Mouse (Mus musculus) neural tube, embryonic 15.5 days (tissue): ENCODE measurements around the gene Eef1g. TPM values are rescaled to one million over a fixed set of nuclear protein-coding genes. Genes with fewer than 3 reads are reported as not detected.
A peak's percentile ranks its signal among the peaks of the same experiment; 100 is the strongest.

Experiments used
- ATAC-seq: fragments of 200-750 bp; cut with Nextera tagmentation; 2 replicates; pipeline ENCODE4 v1.8.0; 2017; ENCODE audit warnings: mild to moderate bottlenecking, moderate TSS enrichment, moderate library complexity; ENCODE audit not compliant: low FRiP score
- H3K27ac ChIP-seq: fragments of 300-500 bp; sonication (generic); replicated peaks from 2 replicates; pipeline ENCODE4 v1.5.1; 2015; ENCODE audit warnings: mild to moderate bottlenecking, inconsistent platforms
- H3K27me3 ChIP-seq: fragments of 300-500 bp; sonication (generic); replicated peaks from 2 replicates; pipeline ENCODE4 v1.6.1; 2015; ENCODE audit warnings: inconsistent platforms
- H3K36me3 ChIP-seq: fragments of 300-500 bp; sonication (generic); 2 replicates; pipeline ENCODE4 v1.6.1; 2015; ENCODE audit warnings: inconsistent platforms
- H3K4me1 ChIP-seq: fragments of 300-500 bp; sonication (generic); 2 replicates; pipeline ENCODE4 v1.6.1; 2015; ENCODE audit warnings: inconsistent platforms
- H3K4me2 ChIP-seq: fragments of 300-500 bp; sonication (generic); 2 replicates; pipeline ENCODE4 v1.6.1; 2015; ENCODE audit warnings: inconsistent platforms, mild to moderate bottlenecking, moderate library complexity
- H3K4me3 ChIP-seq: fragments of 300-500 bp; sonication (generic); replicated peaks from 2 replicates; pipeline ENCODE4 v1.5.1; 2015; ENCODE audit warnings: mild to moderate bottlenecking, inconsistent platforms
- H3K9ac ChIP-seq: fragments of 300-500 bp; sonication (generic); replicated peaks from 2 replicates; pipeline ENCODE4 v1.6.1; 2015; ENCODE audit warnings: mild to moderate bottlenecking, inconsistent platforms
- H3K9me3 ChIP-seq: fragments of 300-500 bp; sonication (generic); replicated peaks from 2 replicates; pipeline ENCODE4 v1.6.1; 2016; ENCODE audit warnings: inconsistent platforms
- WGBS: fragments of 180-500 bp; shearing (Covaris S2); methylation state at CpG from one replicate; pipeline ENCODE4 v1.1.7; 2015; ENCODE audit warnings: mixed read lengths; 5-methylcytosine and 5-hydroxymethylcytosine counted together
- polyA plus RNA-seq: library from polyadenylated mRNA; unstranded; fragments of >200 nt; fragmentation: Nextera tagmentation; extraction: Ambion mirVana; gene quantifications from 2 replicates; pipeline ENCODE4 v1.2.1, GENCODE M21; 2015

Gene Eef1g
- 291 and 348 TPM in 2 replicates for polyA plus RNA-seq

DNA sequence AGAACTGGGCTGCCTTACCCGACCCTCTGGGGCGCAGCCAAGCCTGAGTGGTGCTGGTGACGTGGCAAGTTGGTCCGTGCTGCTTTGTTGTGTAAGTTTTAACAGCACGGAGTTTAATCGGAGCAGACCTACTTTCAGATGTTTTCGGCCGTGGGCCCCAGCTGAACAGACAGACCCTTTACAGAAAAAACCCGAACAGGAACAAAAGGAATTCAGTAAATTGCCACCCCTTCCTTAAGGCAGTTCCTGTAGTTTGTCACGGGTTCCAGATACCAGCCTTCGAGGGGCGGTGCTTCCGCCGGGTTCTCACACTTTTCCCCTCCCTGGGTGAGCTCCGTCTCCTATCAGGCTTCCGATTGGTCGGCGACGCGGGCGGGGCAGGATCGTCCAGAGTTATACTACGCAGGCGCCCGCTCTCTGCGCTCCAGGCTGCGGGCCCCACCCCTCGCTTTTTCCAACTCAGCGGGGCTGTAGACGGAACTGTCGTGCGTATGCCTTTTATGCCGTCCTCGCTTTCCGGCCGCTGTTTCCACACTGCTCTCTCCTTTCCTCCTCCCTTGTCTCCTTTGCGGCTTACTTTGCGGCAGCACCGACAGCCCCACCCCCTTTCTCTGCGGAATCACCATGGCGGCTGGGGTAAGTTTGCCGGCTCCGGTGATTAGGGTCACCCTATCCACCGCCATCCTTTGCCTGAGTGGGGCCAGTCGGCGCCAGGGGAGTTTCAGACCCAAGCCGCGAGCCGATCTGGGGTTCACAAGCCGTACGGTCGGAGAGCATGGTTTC is at the start of gene Eef1g:
Eef1g (plus strand) TSS at position 452 of the 783 bp plus-strand sequence.
- Histone ChIP-seq H3K36me3 (peaks cover 71% of the 10 kb centered on the region), H3K27me3 (no peaks in the 10 kb centered on the region), H3K27ac (peak within 1 kb of the TSS; percentile 86), H3K4me1 (peaks cover 31% of the 10 kb centered on the region), H3K4me3 (peak within 1 kb of the TSS; percentile 66), H3K9me3 (no peaks in the 10 kb centered on the region), H3K9ac (peak within 1 kb of the TSS; percentile 89), H3K4me2 (peak within 1 kb of the TSS; percentile 79)
- WGBS = under 1% methylated on average over 52 of the region's 52 CpGs
- peak; percentile 98 for ATAC-seq

DNA sequence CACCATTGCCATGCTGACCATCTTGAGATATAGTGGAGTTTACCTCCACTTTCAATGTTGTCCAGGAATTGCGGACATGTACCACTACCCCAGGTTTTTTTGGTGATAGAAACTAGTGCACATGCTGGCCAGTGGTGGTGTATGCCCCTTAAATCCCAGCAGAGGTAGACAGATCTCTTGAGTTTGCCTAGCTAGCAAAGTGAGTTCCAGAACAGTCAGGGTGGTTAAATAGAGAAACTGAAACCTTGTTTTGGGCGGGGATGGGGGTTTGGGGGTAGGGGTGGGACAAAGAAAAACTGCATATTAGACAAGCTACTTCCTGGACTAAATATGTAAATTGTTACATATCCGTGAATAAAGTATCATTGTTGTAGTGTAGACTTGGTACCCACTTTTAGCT is 47.8 kb upstream of the Eef1g start:
- no peak overlapping the region for H3K4me2 ChIP-seq
- WGBS = 90% methylated on average over 3 of the region's 3 CpGs
- H3K4me3 ChIP-seq = no peak overlapping the region
- no peaks in the 10 kb centered on the region for H3K27me3 ChIP-seq
- peaks cover 37% of the 10 kb centered on the region for H3K36me3 ChIP-seq
- no peak for ATAC-seq
- peaks cover 18% of the 10 kb centered on the region for H3K4me1 ChIP-seq
- H3K9ac ChIP-seq = no peak overlapping the region
- H3K27ac ChIP-seq = no peak overlapping the region
- H3K9me3 ChIP-seq = no peaks in the 10 kb centered on the region

DNA sequence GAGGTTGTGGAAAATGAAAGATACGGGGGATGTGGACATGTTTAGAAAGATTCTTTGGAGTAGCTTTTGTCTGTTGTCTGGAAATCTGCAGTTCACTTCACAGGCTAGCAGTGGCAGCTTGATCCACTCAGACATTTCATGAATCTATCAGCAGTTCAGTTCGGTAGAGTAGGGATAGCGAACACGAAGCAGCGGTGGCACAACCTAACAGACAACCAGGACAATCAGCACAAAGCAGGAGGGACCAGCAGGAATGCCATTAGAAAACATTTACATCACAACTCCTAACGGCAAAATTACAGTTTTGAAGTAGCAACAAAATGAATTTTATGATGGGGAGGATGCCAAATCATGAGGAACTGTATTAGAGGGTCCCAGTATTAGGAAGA is 47.2 kb upstream of the Eef1g start:
- ATAC-seq = 0 out of 2 replicates have a peak, but pooled peaks have one; percentile 2

DNA sequence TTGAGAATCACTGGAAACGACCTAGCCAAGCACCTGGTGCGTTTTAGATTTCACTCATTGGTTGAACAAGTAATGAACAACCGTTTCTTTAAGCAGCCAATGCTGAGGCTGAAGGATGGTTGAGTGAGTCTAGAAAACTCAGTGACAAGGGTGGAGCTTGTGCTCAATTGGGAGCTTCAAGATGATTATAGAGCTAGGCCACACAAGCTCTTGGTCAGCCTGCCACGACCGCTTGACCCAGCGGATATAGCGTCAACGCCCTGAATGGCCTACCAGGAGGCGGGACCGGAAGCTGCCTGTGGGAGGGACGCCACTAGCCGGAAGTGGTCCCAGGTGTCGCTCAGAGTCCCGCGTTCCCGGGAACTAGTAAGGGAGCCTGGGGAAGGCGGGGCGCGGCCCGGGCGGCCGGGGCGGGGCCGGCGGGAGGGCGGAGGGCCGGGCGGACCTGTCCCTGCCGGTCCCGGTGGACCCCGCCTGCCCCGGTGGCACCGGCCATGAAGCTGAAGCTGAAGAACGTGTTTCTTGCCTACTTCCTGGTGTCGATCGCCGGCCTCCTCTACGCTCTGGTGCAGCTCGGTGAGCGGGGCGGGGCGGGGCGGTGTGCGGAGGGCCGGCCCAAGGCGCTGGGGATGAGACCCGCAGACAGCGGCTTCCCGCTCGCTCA is 46.6 kb upstream of the Eef1g start, which contains the start of gene B3gat3:
B3gat3 (plus strand) TSS at position 302 of the 664 bp plus-strand sequence.
- Histone ChIP-seq H3K36me3 (peaks cover 25% of the 10 kb centered on the region), H3K4me3 (peak within 1 kb of the TSS; percentile 66), H3K4me2 (peak within 1 kb of the TSS; percentile 67), H3K9me3 (no peaks in the 10 kb centered on the region), H3K27ac (peak within 1 kb of the TSS; percentile 90), H3K4me1 (peaks cover 18% of the 10 kb centered on the region), H3K9ac (peak within 1 kb of the TSS; percentile 64), H3K27me3 (no peaks in the 10 kb centered on the region)
- 1% methylated on average over 50 of the region's 50 CpGs for WGBS
- ATAC-seq = peak; percentile 97

More for the DNA sequence above, 47.2 kb upstream of the Eef1g start:
- H3K27ac ChIP-seq = peak overlapping the region; percentile 90
- no peaks in the 10 kb centered on the region for H3K27me3 ChIP-seq
- H3K9ac ChIP-seq = peak overlapping the region; percentile 64
- peak overlapping the region; percentile 66 for H3K4me3 ChIP-seq
- 51% methylated on average over 6 of the region's 6 CpGs for WGBS
- H3K36me3 ChIP-seq = peaks cover 30% of the 10 kb centered on the region
- peaks cover 18% of the 10 kb centered on the region for H3K4me1 ChIP-seq
- peak overlapping the region; percentile 67 for H3K4me2 ChIP-seq
- no peaks in the 10 kb centered on the region for H3K9me3 ChIP-seq

DNA sequence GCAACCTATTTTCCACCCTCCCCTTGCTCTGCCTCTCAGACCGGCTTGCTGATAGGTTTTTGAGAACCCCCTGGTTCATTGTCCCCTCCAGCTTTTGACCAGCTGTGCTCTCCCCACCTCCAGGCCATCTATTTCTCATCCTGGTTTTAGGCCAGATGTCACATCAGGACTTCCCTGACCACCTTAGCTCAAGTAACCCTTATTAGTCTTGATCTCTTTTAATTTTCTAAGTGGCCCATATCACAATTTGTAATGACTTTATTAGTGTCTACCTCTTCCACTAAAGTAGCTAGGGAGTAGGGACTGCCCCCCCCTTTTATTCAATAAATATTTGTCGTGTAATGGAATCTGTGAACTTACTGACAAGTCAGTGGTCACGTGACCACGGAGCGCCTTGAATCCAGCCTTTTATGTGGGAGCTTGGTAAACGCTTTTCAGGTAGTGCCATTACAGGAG is 46.0 kb upstream of the Eef1g start:
- WGBS = 1% methylated on average over 6 of the region's 6 CpGs
- peak overlapping the region; percentile 90 for H3K27ac ChIP-seq
- peak overlapping the region; percentile 67 for H3K4me2 ChIP-seq
- no peaks in the 10 kb centered on the region for H3K27me3 ChIP-seq
- H3K4me3 ChIP-seq = peak overlapping the region; percentile 66
- H3K9ac ChIP-seq = peak overlapping the region; percentile 64
- H3K4me1 ChIP-seq = peaks cover 18% of the 10 kb centered on the region
- H3K36me3 ChIP-seq = peaks cover 24% of the 10 kb centered on the region
- 0 out of 2 replicates have a peak, but pooled peaks have one; percentile 17 for ATAC-seq
- no peaks in the 10 kb centered on the region for H3K9me3 ChIP-seq

DNA sequence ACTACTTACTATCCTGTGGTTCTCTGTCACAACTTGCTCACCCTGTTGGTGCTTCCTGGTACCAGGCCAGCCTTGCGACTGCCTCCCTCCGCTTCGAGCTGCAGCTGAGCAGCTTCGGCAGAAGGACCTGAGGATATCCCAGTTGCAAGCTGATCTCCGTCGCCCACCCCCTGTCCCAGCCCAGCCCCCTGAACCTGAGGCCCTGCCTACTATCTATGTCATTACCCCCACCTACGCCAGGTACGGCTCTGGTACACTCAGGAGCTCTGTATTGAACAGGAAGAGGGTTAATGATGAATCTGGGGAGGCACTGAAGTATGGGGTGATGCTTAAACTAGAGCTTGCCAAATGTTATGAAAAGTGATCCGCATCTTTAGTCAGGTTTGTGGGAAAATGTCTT is 45.1 kb upstream of the Eef1g start:
- 87% methylated on average over 9 of the region's 9 CpGs for WGBS
- ATAC-seq = no peak
- H3K27ac ChIP-seq = no peak overlapping the region
- H3K4me1 ChIP-seq = peaks cover 18% of the 10 kb centered on the region
- H3K4me3 ChIP-seq = peak overlapping the region; percentile 66; the same call in 1 of the 2 replicates
- peaks cover 22% of the 10 kb centered on the region for H3K36me3 ChIP-seq
- H3K9me3 ChIP-seq = no peaks in the 10 kb centered on the region
- no peak overlapping the region for H3K9ac ChIP-seq
- peak overlapping the region; percentile 67 for H3K4me2 ChIP-seq
- no peaks in the 10 kb centered on the region for H3K27me3 ChIP-seq

DNA sequence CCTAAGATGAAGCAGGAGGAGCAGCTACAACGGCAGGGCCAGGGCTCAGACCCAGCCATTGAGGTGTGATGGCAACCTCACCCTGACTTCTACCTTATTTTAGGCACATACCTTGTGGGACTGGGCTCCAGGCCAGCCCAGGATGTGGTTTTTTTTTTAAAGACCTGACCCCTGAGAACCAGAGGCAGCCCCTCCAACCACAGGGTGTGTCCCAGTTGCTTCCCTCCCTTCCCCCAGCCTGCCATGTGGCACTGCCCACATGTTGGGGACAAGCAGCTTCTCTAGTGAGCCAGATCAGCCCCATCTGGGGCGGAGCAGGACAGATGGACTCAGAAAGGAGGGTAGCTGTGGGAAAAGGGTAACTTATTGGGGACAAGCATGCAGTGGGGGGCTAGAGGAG is 40.1 kb upstream of the Eef1g start:
- Histone ChIP-seq H3K4me1 (peaks cover 26% of the 10 kb centered on the region), H3K27me3 (no peaks in the 10 kb centered on the region), H3K4me2 (no peak overlapping the region), H3K27ac (no peak overlapping the region), H3K36me3 (peaks cover 31% of the 10 kb centered on the region), H3K9ac (no peak overlapping the region), H3K9me3 (no peaks in the 10 kb centered on the region), H3K4me3 (no peak overlapping the region)
- ATAC-seq = no peak
- WGBS = 95% methylated on average over 2 of the region's 2 CpGs

DNA sequence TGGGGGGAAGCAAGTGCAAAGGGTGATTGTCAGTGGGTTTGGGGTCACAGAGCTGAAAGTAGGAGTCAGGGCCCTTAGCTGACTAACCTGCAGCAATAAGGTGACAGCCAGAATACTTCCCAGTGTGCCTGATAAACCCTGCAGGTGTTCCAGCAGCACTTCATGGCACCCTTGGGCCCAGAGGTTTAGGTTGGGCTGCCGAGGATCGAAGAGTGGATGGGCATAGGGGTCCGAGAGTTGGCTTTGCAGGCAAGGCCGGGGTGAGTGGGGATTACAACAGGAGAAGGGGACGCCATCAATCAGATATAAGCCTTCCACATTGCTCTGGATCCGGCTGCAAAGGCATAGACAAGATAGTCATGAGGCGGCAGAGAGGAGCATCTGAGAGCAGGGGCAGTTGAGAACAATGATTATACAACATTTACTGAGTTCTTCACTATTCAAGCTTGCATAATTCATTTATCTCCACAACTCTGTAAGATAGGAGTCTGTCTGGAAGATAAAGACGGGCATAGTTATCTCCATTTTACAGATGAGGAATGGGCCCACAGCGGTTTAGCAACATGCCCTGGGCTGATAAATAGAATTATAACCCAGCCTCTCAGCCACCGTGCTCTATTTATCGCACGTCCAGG is 38.8 kb upstream of the Eef1g start:
- H3K4me2 ChIP-seq = no peak overlapping the region
- no peaks in the 10 kb centered on the region for H3K27me3 ChIP-seq
- H3K27ac ChIP-seq = no peak overlapping the region
- H3K36me3 ChIP-seq = peaks cover 27% of the 10 kb centered on the region
- WGBS = 90% methylated on average over 12 of the region's 12 CpGs
- no peak for ATAC-seq
- H3K4me3 ChIP-seq = no peak overlapping the region
- no peaks in the 10 kb centered on the region for H3K9me3 ChIP-seq
- 0 out of 2 replicates have a peak overlapping the region, but pooled peaks have one; percentile 3 for H3K9ac ChIP-seq
- peaks cover 24% of the 10 kb centered on the region for H3K4me1 ChIP-seq

DNA sequence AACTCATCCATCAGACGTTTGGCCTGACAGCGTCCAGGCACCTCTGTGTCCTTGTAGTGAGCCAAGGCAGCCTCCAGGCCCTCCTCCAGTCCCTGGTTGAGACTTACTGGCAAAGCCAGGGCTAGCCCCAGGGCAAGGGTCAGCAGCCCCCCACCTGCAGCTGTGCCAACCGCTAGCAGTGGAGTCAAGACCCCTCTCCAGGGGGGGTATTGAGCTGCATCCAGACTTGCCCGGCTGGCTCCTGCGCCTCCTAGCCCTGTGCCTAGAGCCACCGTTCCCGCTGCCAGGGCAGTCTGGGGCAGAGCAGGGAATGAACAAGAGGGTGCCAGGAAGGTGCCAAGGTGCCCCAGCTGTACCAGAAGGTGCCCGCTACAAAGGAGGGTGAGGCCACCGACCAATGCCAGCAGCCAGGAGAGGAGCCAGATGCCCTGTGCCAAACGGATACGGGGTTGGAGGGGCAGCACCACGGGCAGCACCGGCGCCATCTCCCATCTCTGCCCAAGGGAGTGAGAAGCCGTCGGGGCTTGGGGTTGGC is 38.1 kb upstream of the Eef1g start:
- H3K27ac ChIP-seq = no peak overlapping the region; the same call in 1 of the 2 replicates
- H3K9me3 ChIP-seq = no peaks in the 10 kb centered on the region
- peak overlapping the region; percentile 50 for H3K9ac ChIP-seq
- peak overlapping the region; percentile 72 for H3K4me2 ChIP-seq
- no peak; the same call in 1 of the 2 replicates for ATAC-seq
- H3K4me3 ChIP-seq = peak overlapping the region; percentile 52
- H3K27me3 ChIP-seq = no peaks in the 10 kb centered on the region
- WGBS = 15% methylated on average over 16 of the region's 16 CpGs
- H3K4me1 ChIP-seq = peaks cover 24% of the 10 kb centered on the region
- H3K36me3 ChIP-seq = peaks cover 22% of the 10 kb centered on the region

DNA sequence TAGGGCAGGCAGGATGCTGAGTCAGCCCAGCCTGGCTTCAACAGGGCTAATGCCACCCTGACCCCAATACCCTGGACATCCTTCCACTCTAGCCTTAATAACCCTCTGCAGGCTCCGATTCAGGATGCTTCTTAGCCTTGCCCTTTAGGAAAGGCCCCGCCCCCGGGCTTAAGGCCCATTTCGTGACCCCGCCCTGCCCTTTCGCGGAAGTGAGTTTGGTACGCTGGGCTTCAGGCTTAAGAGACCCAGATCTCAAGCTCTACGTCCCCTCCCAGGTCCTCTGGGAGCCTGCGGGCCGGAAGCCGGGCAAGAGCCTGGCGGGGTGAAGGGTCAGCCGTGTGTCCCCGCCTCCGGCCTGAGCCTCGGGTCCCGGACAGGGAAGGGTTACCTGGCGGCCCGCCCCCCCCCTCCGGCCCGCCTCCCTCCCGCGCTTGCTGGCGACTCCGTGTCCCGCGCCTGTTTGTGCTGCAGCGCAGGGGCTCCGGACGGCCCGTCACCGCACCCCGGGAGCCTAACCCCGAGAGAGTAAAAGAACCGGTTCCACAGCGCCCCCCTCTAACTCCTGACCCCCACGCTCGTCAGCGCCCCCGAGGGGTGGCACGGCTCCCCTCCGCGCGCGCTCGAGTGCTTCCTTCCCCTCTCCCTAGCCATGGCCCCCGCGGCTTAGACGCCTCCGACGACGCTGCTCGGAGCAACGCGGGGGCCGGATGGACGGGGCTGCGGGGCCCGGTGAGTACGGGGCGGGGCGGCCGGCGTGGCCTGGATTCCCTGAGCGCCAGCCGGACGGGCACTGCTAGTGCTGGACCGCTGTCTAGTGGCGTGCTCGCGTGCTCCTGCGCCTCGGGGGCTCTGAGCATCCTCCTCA is 37.4 kb upstream of the Eef1g start, which contains the start of the genes Rom1 and Eml3:
Rom1 (minus strand) TSS at position 133 of the 865 bp plus-strand sequence.
Eml3 (plus strand) TSS at position 329 of the 865 bp plus-strand sequence.
- peak within 1 kb of the TSS; percentile 50 for H3K9ac ChIP-seq
- peak within 1 kb of the TSS; percentile 60; the same call in 1 of the 2 replicates for H3K27ac ChIP-seq
- H3K36me3 ChIP-seq = peaks cover 22% of the 10 kb centered on the region
- H3K9me3 ChIP-seq = no peaks in the 10 kb centered on the region
- peak; percentile 64 for ATAC-seq
- peak within 1 kb of the TSS; percentile 72 for H3K4me2 ChIP-seq
- H3K4me1 ChIP-seq = peaks cover 24% of the 10 kb centered on the region
- H3K27me3 ChIP-seq = no peaks in the 10 kb centered on the region
- under 1% methylated on average over 58 of the region's 74 CpGs for WGBS
- peak within 1 kb of the TSS; percentile 52 for H3K4me3 ChIP-seq
